Mouse (Mus musculus) frontal cortex, postnatal 14 days (tissue): Measurements from ENCODE around the gene Ywhae.
A peak's percentile ranks its signal among the peaks of the same experiment; 100 is the strongest.

Source experiments
- DNase-seq, 2 experiments: peaks; one replicate each; pipeline ENCODE4 v3.0.0; 2022; ENCODE audit warnings: low spot score in 2 of 2

Gene Ywhae

DNA sequence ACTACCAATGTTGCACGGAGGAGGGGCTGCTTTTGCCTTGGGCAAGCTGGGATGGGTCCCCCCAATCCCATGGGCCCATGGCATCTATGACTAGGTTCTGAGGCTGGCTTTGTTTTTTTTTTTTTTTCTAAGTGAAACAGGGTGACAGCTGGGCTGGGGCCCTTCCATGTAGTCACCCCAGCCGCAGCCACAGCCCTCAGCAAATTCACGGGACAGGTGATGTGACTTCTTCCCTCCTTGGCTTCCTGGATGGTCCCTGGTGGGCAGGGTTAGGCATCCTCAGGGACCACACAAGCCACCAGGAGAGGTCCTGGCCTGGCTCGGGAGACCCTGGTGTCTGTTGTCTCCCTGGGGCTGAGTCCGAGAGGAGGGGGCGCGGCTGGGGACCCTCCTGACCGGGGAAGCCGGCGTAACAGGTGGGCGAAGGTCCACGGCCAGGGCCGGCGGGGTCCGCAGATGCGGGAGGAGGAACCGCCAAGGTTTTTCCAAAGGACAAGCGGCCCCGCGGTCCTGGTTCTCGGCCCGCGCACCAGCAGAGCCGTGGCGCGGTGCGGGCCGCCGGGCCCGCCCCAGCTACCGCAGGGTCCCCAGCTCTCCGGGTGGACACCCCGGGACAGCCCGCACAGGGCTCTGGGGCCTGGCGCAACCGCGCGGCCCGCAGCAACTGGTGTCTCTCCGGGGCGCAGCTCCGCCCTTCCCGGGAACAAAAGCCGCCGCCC, 62.1 kb downstream of the Ywhae start:
- no peak for DNase-seq

DNA sequence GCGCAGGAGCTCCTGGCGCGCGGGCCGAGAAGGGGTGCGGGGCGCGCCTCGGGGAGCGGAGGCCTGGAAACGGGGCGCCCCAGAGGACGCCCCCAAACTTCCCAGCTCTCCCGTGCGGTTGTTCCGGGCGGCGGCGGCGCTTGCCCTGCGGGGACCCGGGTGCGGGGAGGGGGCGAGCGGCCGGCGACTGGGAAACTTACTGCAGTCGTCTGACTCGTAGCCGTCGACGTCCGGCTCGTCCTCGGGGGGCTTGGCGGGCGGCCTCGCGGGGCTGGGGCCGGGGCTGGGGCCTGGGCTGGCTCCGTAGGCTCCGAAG, 62.6 kb downstream of the Ywhae start:
- no peak for DNase-seq

GRCm38 (mm10) chr11:75796029-75796445, 63.4 kb downstream of the Ywhae start, which contains the start of gene Doc2b:
Gene Doc2b (minus strand): TSS chr11:75796049.
- DNase-seq = peak in 1 of 2 experiments; percentile 55

DNA sequence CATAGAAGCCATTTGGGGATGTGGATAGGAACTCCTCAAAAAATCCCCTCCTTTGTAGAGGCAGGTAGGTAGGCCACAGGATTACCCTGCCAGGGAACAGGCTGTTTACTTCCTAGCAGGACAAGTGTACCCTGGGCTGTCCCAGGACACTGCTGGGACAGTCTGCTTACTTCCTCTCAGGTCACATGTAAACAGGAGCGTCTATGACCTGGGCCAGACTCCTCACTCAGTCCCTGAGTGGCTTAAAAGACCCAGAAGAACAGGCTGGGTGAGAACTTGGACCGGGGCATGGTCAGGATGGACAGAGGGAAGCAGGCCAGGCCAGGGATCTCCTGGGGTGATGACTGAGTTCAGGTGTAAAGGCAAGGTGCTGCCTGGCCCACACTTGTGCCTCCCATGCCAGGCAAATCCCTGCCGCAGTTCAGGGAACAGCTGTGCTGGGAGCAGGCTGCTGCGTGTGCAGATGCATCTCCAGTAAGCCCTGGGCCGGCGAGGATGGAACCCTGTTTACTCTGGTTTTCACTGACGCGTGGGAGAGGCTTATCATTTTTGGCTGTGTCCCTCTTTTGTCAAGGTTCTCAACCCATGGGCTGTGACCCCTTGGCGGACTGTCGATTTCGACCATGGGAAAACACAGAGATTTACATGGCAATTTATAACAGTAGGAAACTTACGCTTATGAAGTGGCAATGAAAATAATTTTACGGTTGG, 64.0 kb downstream of the Ywhae start:
- no peak for DNase-seq

DNA sequence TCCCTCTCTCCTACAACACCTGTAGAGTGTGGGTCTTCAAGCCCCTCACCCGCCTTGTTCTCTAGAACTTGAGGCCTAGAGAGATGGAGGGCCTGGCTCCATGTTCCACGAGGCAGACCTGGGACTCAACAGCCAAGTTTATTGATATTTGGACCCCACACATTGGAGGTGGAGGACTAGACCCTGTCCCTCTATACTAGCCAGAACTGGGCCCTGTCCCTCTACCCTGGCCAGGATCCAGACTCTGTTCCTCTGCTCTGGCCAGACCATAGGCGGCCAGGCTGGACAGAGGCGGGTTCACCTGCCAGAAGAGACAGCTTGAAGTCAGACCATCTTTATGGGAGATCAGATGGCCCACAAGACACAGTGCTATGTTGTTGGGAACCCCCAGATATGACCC, 68.7 kb downstream of the Ywhae start:
- no peak for DNase-seq

DNA sequence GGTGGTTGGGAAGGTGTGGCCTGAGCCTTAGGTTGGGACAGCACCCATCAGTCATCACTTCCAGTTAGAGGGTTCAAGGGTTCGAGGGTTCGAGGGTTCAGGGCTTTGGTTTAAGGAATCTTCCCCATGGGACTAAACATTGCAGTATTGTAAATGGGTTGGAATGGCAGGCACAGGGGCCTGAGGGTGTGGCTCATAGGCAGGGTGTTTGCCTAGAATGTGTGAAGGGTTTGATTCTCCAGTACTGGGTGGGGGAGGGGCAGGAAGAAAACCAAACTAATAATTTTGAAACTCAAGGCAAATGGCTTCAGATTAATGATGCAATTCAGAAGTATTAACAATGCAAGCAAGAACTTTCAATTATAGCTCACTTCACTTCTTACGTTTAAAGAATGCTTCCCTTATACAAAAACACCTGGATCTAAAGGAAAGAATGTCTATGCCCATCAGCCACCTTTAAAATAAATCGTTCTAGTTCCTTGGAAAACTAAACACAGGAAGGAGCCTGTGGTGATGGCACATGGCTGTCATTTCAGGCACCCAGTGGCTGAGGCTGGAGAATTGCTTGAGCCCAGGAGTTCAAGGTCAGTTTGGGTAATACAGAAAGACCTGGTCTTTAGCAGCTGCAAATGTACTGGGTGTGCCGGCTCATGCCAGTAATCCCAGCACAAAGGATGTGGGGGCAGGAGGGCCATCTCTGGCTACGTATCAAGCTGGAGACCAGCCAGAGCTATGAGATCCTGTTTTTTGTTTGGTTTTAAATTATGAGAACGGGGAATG, 69.3 kb downstream of the Ywhae start:
- no peak for DNase-seq

GRCm38 (mm10) chr11:75807486-75807885, 74.8 kb downstream of the Ywhae start:
- no peak for DNase-seq

DNA sequence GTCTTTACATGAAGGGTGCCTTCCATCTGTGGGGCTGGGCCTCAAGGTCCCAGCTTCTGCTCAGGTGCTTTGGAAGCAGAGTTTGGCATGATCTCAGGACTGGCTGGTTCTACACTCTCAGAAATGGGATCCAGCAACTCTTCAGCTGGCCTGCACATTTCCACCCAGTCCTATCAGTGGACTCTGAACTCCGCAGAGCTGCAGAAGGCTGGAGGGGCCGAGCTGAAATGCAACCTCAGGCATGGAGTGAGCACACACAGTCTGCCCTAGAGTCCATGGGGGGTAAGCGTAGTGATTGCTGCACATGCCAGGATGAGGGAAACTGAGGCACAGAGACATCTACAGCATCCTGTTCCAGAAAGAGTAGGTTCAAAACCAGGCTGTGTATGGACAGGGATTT, 77.9 kb downstream of the Ywhae start:
- DNase-seq = no peak

GRCm38 (mm10) chr11:75811900-75812299, 79.2 kb downstream of the Ywhae start:
- peak; percentile 27 to 42 for DNase-seq

GRCm38 (mm10) chr11:75813085-75813484, 80.4 kb downstream of the Ywhae start:
- no peak for DNase-seq
